Mouse (Mus musculus) thymus, adult 2 months (tissue): ENCODE results near the gene Mettl21a. TPM values are rescaled to one million over a fixed set of nuclear protein-coding genes. Genes with fewer than 3 reads are reported as not detected.

ENCODE experiments used
- DNase-seq: peaks from one replicate; pipeline ENCODE4 v3.0.0; 2021
- H3K27ac ChIP-seq: fragments of 200-500 bp; 2 replicates; pipeline ENCODE4 v1.5.1; 2012; ENCODE audit warnings: low read length, control low read depth; ENCODE audit not compliant: control insufficient read depth, insufficient read depth
- H3K27me3 ChIP-seq: fragments of 200-500 bp; 2 replicates; pipeline ENCODE4 v1.6.1; 2012; ENCODE audit warnings: mild to moderate bottlenecking, low read length, moderate library complexity, mixed read lengths; ENCODE audit not compliant: control insufficient read depth, insufficient read depth
- H3K36me3 ChIP-seq: fragments of 200-500 bp; 2 replicates; pipeline ENCODE4 v1.6.1; 2012; ENCODE audit warnings: mild to moderate bottlenecking, low read length, moderate library complexity; ENCODE audit not compliant: control insufficient read depth, insufficient read depth
- H3K4me1 ChIP-seq: fragments of 200-500 bp; replicated peaks from 2 replicates; pipeline ENCODE4 v1.6.1; 2012; ENCODE audit warnings: low read length; ENCODE audit not compliant: control insufficient read depth, insufficient read depth
- H3K4me3 ChIP-seq: fragments of 200-500 bp; 2 replicates; pipeline ENCODE4 v1.5.1; 2012; ENCODE audit warnings: mild to moderate bottlenecking, low read length, control low read depth, moderate library complexity; ENCODE audit not compliant: control insufficient read depth, insufficient read depth
- CTCF ChIP-seq: fragments of 200-500 bp; IDR thresholded peaks from 2 replicates; pipeline ENCODE4 v1.5.1; 2012; ENCODE audit warnings: mild to moderate bottlenecking, control low read depth, low read length, moderate library complexity, borderline replicate concordance; ENCODE audit not compliant: control insufficient read depth, poor library complexity, insufficient read depth; ENCODE audit errors: extremely low read depth
- POLR2A ChIP-seq: fragments of 200-500 bp; IDR thresholded peaks from 2 replicates; pipeline ENCODE4 v1.6.1; 2012; ENCODE audit warnings: mild to moderate bottlenecking, low read length, control low read depth, moderate library complexity; ENCODE audit not compliant: control insufficient read depth, poor library complexity, insufficient read depth; ENCODE audit errors: extremely low read depth
- WGBS: fragments of 180-500 bp; shearing (Covaris S2); methylation state at CpG from one replicate; pipeline ENCODE4 v1.1.7; 2018; 5-methylcytosine and 5-hydroxymethylcytosine counted together
- polyA plus RNA-seq: library from polyadenylated mRNA; depleted of rRNA; stranded (reverse); fragments of >200 nt; gene quantifications from 2 replicates; pipeline ENCODE4 v1.2.3, GENCODE M21; 2012

The Mettl21a gene
- polyA plus RNA-seq, 1 experiment, result 8.3 TPM

DNA sequence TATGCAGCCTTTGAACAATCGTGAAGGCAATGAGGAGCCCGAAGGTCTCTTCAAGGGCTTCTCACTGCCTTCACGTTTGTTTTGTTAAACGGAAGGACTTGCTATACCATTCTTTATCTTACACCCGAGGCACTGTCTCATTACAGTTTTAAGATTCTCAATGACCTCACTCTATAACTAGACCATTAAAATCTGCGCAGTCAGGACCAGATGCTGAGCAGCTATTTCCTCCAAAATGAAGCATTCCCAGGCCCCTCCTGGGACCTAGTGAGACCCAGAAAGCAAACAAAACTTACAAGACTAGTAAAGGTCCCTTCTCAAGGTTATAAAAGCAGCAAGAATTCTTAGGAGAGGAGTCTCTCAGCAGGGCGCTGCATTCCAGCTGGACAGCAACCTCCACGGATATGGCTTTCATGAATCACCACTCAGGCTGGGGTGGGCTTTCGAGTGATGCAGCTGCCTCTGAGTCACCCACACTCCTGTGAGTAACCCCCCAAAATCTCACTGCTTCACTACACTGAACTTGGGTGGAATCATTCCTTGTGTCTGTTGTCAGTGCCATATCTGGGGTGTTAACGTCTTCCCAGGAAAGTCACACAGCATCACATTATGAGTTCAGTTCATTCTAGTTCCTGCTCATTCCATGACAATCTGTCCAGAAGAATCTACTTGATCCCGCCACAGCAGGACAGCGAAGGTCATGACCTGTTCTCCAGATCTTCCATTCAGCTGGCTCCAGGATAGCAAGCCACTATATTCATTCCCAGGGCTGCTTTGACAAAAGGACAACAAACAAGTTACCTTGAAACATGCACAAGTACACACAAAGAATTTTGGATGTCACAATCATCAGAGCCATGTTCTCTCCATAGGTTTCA, 6.8 kb upstream of the Mettl21a start:
- H3K4me1 ChIP-seq, result no peaks in the 10 kb centered on the region
- WGBS, result 91% methylated on average over 12 of the region's 12 CpGs
- TF ChIP-seq POLR2A, result no peak
- no peak for TF ChIP-seq CTCF

GRCm38 (mm10) chr1:64621116-64621515, 4.1 kb upstream of the Mettl21a start:
- H3K4me1 ChIP-seq, result no peaks in the 10 kb centered on the region
- no peaks in the 10 kb centered on the region for H3K36me3 ChIP-seq
- H3K27ac ChIP-seq, result no peak overlapping the region
- TF ChIP-seq CTCF, result no peak
- no peak for TF ChIP-seq POLR2A
- no peaks in the 10 kb centered on the region for H3K27me3 ChIP-seq
- no peak overlapping the region for H3K4me3 ChIP-seq
- no peak for DNase-seq
- WGBS, result 93% methylated on average over 5 of the region's 5 CpGs

More for the DNA sequence above, 6.8 kb upstream of the Mettl21a start:
- H3K27me3 ChIP-seq, result no peaks in the 10 kb centered on the region
- no peaks in the 10 kb centered on the region for H3K36me3 ChIP-seq
- no peak overlapping the region for H3K27ac ChIP-seq
- no peak for DNase-seq
- no peak overlapping the region for H3K4me3 ChIP-seq

- no peaks in the 10 kb centered on the region for H3K36me3 ChIP-seq
- 48% methylated on average over 3 of the region's 3 CpGs for WGBS
- no peak overlapping the region for H3K27ac ChIP-seq
- no peak overlapping the region for H3K4me3 ChIP-seq
- H3K27me3 ChIP-seq, result no peaks in the 10 kb centered on the region
- no peaks in the 10 kb centered on the region for H3K4me1 ChIP-seq
- TF ChIP-seq POLR2A (no peak), CTCF (no peak)
- no peak for DNase-seq
Observed at GRCm38 (mm10) chr1:64618226-64618625, 1.2 kb upstream of the Mettl21a start.

DNA sequence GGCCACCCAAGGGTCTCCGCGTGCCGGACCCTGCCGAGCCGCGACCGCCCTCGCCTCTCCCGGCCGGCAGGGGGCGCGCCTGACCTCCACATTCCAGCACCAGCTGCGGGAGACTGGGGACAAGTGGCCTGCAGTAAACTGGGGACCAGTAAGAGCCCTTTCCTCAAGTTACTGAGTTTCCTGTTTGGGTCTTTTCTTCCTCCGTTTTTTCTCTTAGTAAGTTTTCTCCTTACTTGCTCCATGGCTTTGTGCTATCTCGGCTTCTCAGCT, 608 bp upstream of the Mettl21a start:
- H3K4me1 ChIP-seq, result no peaks in the 10 kb centered on the region
- H3K4me3 ChIP-seq, result peak overlapping the region; percentile 86
- peak overlapping the region; percentile 69 for H3K27ac ChIP-seq
- TF ChIP-seq POLR2A, result no peak
- TF ChIP-seq CTCF, result peak; percentile 99
- peak; percentile 80 for DNase-seq
- H3K27me3 ChIP-seq, result no peaks in the 10 kb centered on the region
- WGBS, result under 1% methylated on average over 15 of the region's 15 CpGs
- no peaks in the 10 kb centered on the region for H3K36me3 ChIP-seq

DNA sequence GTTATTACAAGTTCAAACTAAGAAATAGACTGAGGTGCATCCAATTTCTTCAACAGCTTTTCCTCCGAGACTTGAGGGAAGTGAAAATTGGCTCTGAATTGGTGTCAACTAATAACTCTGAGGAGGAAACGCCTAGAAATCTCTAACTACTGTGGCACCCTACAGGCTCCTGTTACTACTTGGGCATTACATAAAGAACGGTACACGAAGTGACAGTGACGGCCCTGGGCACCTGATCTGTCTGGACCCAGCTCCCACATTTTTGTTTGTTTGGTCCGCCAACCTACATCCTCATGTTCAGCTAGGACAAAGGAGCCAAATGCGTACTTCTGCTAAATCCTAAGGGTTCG, 536 bp downstream of the Mettl21a start:
- Histone ChIP-seq H3K4me1 (no peaks in the 10 kb centered on the region), H3K27me3 (no peaks in the 10 kb centered on the region), H3K4me3 (peak overlapping the region; percentile 86), H3K27ac (peak overlapping the region; percentile 19; the same call in 1 of the 2 replicates), H3K36me3 (no peaks in the 10 kb centered on the region)
- DNase-seq, result no peak
- WGBS, result 14% methylated on average over 8 of the region's 8 CpGs
- TF ChIP-seq POLR2A (no peak), CTCF (no peak)

DNA sequence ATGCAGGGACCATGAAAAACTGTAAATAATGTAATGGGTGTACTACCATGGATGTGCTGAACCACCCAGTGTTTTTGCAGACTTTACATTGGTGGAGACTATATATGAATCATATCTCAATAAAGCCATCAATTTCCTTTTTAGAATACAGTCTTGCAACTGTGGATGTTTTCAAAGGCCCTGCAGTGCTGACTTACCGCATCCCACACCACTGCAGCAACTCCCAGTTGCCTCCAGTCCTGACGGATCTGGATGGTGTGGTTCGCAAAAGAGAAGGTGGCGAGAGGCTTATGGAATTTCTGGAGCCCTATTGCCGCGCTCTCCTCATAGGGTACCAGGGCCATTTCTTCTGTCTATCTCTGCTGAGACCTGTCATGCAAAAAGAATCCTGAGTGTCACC, 966 bp downstream of the Mettl21a start:
- Histone ChIP-seq H3K4me1 (no peaks in the 10 kb centered on the region), H3K27me3 (no peaks in the 10 kb centered on the region), H3K4me3 (no peak overlapping the region), H3K27ac (no peak overlapping the region), H3K36me3 (no peaks in the 10 kb centered on the region)
- DNase-seq, result no peak
- TF ChIP-seq CTCF (no peak), POLR2A (no peak)
- WGBS, result 91% methylated on average over 6 of the region's 6 CpGs
